Mouse (Mus musculus): ENCODE results near the gene Gm13697. TPM values are rescaled to one million over a fixed set of nuclear protein-coding genes. Genes with fewer than 3 reads are reported as not detected.

The Gm13697 gene
- polyA plus RNA-seq (2017; shearing (Covaris generic)): not detected

GRCm38 (mm10) chr2:83984443-83984842, at the start of gene Gm13697:
Gene Gm13697 (plus strand): TSS chr2:83984743.

GRCm38 (mm10) chr2:83940931-83941361, 43.6 kb upstream of the Gm13697 start, which contains the start of gene Zswim2:
Gene Zswim2 (minus strand): TSS chr2:83941228.

GRCm38 (mm10) chr2:83955393-83955792, 29.1 kb upstream of the Gm13697 start, which contains the start of gene Gm13698:
Gene Gm13698 (plus strand): TSS chr2:83955693.

DNA sequence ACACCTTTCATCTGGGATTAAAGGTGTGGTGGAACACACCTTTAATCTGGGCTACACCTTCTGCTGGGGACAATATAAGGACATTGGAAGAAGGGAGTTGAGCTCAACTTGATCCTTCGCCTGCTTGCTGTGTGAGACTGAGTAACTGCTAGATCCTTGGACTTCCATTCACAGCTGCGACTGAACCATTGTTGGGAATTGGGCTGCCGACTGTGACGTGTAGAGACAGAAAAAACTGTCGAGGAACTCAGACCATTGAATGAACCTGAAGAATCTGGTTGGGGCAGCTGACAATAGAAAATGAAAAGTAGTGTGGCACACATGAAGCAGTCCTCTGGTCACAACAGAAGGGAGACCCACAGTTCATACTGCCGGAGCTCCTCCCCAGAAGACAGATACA, 23.3 kb upstream of the Gm13697 start, which contains the start of gene Gm13693:
TSS of gene Gm13693 (plus strand) at position 301 of the 400 bp plus-strand sequence.

GRCm38 (mm10) chr2:83967013-83967412, 17.5 kb upstream of the Gm13697 start, which contains the start of gene Gm13695:
Gene Gm13695 (plus strand): TSS chr2:83967313.

GRCm38 (mm10) chr2:83972823-83973222, 11.7 kb upstream of the Gm13697 start, which contains the start of gene Gm13696:
Gene Gm13696 (plus strand): TSS chr2:83973123.

GRCm38 (mm10) chr2:83978633-83979032, 5.9 kb upstream of the Gm13697 start, which contains the start of gene Gm13694:
Gene Gm13694 (plus strand): TSS chr2:83978933.

GRCm38 (mm10) chr2:83990253-83990652, 5.7 kb downstream of the Gm13697 start, which contains the start of gene Gm13691:
Gene Gm13691 (plus strand): TSS chr2:83990553.

Other genes starting within 250 kb of the Gm13697 start
- gene Fam171b, start 172.1 kb upstream of the Gm13697 start, polyA plus RNA-seq (2017; shearing (Covaris generic)): 0.37 TPM
- gene Zswim2, start 43.5 kb upstream of the Gm13697 start, polyA plus RNA-seq (2017; shearing (Covaris generic)): not detected
- gene Gm13698, start 29.1 kb upstream of the Gm13697 start, polyA plus RNA-seq (2017; shearing (Covaris generic)): not detected
- gene Gm13693, start 23.2 kb upstream of the Gm13697 start, polyA plus RNA-seq (2017; shearing (Covaris generic)): not detected
- not detected for gene Gm13695, start 17.4 kb upstream of the Gm13697 start, polyA plus RNA-seq (2017; shearing (Covaris generic))
- gene Gm13696, start 11.6 kb upstream of the Gm13697 start, polyA plus RNA-seq (2017; shearing (Covaris generic)): not detected
- gene Gm13694, start 5.8 kb upstream of the Gm13697 start, polyA plus RNA-seq (2017; shearing (Covaris generic)): not detected
- gene Gm13691, start 5.8 kb downstream of the Gm13697 start, polyA plus RNA-seq (2017; shearing (Covaris generic)): not detected

Data from CD4-positive, CD25-positive, alpha-beta regulatory T cell (primary cell).